Mouse (Mus musculus) gastrocnemius, postnatal 14 days (tissue): ENCODE results near the gene Smc1b. TPM values are rescaled to one million over a fixed set of nuclear protein-coding genes. Genes with fewer than 3 reads are reported as not detected.
"Not testable (repeated sequence)": the region's sequence is repeated elsewhere in the genome, so short reads cannot be mapped to it uniquely, and the experiment has no call there.

ENCODE experiments used
- DNase-seq: peaks from one replicate; pipeline ENCODE4 v3.0.0; 2021; ENCODE audit warnings: mixed read lengths
- intact Hi-C: fragments of 180-260 bp; cut with DNase I; formaldehyde crosslinking; loops from one replicate; pipeline ENCODE4 v1.15.1; 2025; ENCODE audit warnings: low total_unique reads
- total RNA-seq, 2 experiments: library from RNA; stranded (reverse); gene quantifications; 2 replicates each; pipeline ENCODE4 v1.2.3; 2021

The Smc1b gene
- total RNA-seq, 2 experiments from 2014 or later = not detected

DNA sequence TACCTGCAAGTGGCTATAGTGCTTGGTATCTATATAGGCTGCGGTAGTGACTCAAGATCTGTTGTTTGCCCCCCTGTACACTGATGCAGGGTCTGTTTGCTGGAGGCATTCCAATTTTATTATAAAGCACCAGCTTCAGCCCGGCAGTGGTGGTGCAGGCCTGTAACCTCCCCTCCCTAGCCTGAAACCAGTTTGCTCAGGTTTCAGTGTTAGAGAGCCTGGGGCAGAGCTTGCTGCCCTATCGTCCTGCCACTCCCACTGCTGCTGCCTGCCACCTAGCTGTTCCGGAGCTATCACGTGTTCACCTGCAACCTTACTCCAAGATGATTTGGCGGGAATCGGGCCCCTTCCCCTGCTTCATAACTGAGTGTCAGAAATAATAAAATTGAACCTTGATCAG lies 97.8 kb downstream of the Smc1b start:
- intact Hi-C loops, DNase-seq: not testable (repeated sequence)

DNA sequence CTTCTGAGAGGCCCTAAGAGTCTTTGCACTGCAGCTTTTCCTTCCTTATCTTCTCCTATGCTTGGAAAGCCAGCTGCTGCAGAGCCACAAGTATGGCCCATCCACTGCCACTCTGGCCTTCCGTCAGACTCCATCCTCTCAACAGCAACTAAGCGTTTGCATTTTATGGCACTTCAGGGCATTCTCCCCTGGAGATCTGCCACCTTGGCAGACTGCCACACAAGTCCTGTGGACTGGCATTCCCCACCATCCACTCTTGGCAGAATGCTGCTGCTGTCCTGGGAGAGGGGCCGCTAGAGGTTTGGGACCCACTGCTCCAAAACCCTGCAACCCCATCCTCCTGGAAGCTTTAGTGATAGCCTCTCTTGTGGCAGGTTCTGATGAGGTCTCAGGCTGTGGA lies 99.9 kb downstream of the Smc1b start:
- no peak for DNase-seq
- intact Hi-C loops = no loop called here

DNA sequence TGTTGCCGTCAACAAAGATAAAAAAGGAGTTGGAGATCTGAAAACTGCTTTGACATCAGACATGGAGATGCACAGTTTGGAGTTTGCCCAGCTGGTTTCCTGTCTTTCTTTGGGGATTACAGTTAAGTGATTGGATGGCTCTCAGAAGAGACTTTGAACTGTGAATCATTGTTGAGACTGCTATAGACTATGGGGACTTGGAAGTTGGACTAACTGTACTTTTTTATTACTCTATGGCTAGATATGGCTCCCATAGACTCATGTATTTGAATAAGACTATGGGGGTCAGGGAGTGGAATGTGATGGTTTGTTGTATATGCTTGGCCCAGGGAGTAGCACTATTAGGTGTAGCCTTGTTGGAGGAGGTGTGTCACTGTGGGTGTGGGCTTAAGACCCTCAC lies 101.1 kb downstream of the Smc1b start:
- intact Hi-C loops, DNase-seq: not testable (repeated sequence)

DNA sequence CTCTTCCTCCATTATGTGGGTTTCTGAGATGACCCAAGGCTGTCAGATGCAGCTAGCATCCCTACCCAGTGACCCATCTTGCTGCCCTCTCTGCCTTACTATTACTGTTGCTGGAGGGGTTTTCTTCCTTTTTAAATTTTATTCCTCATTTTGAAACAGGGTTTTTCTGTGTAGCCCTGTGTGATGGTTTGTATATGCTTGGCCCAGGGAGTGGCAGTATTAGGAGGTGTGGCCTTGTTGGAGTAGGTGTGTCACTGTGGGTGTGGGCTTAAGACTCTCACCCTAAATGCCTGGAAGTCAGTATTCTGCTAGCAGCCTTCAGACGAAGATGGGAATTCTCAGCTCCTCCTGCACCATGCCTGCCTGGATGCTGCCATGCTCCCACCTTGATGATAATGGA lies 103.1 kb downstream of the Smc1b start, which contains the start of gene Fam118a:
TSS of gene Fam118a (plus strand) at position 301 of the 400 bp plus-strand sequence.
- intact Hi-C loops, DNase-seq: not testable (repeated sequence)

DNA sequence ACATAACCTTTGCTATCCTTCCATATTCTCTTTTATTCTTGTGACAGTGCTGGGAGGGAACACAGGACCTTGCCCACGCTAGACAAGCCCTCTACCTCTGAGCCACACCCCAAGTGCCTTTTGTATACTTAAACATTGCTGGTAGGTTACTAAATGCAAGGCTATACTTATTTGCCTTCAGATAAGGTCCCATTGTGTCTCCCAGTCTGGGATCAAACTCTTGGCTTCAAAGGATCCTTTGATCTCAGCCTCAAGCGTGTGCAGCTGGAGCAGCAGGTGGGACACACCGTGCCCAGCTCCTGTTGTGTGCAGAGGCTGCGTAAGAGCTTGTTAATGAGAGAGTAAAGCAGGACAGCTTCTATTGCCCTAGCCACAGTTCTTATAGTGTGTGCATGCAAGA lies 104.0 kb downstream of the Smc1b start:
- intact Hi-C loops = no loop called here

DNA sequence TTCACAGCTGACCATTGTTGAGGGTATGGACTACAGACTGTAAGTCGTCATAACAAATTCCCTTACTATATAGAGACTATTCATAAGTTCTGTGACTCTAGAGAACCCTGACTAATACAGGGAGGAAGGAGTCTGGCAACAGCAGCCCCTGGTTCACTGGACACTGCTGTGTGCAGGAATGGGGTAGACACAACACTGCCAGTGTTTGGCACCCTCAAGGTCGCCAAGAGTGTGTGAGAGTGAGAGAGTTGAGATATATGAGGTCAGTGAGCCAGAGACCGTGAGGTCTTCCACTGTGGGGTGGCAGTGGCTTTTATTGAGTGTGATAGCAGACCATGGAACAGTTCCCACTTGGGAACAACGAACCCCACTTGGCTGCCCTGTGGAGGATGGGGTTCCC lies 105.6 kb downstream of the Smc1b start:
- no peak for DNase-seq
- intact Hi-C loops = no loop called here

More for the DNA sequence above, 104.0 kb downstream of the Smc1b start:
- DNase-seq = no peak

DNA sequence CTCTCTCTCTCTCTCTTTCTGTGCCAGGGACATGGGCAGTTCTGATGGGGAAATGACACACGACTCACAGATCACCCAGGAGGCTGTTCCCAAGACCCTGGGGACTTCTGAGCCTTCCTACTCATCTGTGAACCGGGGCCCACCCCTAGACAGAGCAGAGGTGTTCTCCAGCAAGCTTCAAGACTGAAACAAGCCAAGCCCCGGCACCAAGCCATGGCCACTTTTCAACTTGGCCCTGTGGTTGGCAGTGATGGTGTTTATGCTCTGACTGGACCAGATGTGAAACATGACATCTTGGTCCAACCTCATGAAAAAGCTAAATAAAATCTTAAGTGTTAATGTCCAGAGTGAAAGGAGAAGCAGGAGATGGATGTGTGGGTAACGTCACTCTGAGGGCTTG lies 109.6 kb downstream of the Smc1b start:
- intact Hi-C loops = no loop called here
- DNase-seq = no peak

DNA sequence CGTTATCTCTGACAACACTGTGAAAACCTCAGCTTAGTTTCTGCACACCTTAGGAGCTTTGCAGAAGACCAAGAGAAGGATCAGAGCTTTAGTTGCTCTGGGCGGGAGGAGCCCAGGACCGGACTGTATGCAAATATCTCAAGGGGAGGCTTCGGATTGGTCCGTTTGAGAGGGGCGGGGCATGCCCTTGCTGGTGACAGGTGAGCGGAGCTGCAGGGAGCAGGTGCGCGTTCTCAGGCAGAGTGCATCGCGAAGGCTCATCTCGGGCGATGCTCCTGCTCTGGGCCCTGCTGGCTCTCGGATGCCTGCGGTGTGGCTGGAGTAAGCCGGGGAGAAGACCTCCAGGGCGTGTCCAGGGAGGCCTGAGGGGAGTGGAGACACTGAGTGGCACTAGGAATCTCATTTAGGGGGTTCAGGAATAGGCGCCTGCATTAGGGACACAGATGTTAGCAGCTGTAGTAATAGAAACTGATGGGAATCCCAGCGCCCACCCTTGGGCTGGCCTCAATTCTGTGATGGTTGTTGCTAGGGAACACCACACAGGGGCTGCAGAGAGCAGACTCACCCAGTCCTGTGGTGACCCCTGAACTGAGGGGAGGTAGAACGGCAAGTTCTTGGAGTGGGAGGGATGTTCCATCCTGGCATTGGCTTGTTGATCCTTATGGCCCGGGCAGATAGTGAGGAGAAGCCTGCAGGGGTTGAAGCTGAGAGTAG lies 114.7 kb downstream of the Smc1b start, which contains the start of gene Upk3a:
TSS of gene Upk3a (plus strand) at position 191 of the 714 bp plus-strand sequence.
- DNase-seq = no peak
- intact Hi-C loops = no loop called here

DNA sequence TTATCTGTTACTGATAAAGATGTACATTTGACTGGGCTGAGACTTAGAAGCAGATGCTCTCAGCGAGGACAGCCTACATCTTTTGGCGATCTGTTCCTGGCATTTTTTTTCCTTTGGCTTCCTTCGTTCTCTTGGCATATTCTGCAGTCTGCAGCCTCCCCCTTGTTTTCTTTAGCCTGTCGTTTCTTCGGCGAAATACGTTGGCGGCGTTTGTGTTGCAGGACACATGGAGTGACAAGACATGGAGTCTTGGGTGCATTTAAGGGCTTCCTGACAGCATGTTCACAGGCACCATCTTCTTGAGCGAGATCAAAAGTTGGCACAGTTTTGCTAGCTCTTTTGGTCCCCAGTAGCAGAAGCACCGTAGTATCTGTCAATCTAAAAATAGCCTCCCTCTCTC lies 116.0 kb downstream of the Smc1b start:
- intact Hi-C loops = no loop called here
- no peak for DNase-seq

Other genes with a start within 250 kb of the Smc1b start
- under 1 TPM; 0.09 to 0.14 TPM for gene Gm29666, start 211.9 kb downstream of the Smc1b start, total RNA-seq
- gene Nup50, start 208.6 kb downstream of the Smc1b start, total RNA-seq = 10 to 100 TPM; 14.3 to 14.4 TPM
- 10 to 100 TPM; 26.4 to 35.9 TPM for gene 5031439G07Rik, start 143.4 kb downstream of the Smc1b start, total RNA-seq
- not detected for gene Upk3a, start 114.8 kb downstream of the Smc1b start, total RNA-seq
- gene Fam118a, start 103.0 kb downstream of the Smc1b start, total RNA-seq = 1 to 10 TPM; 5.1 to 5.3 TPM
- gene Ribc2, start 114 bp upstream of the Smc1b start, total RNA-seq = not detected
- 10 to 100 TPM; 12.2 to 15.3 TPM for gene Fbln1, start 74.0 kb upstream of the Smc1b start, total RNA-seq
- 10 to 100 TPM; 47.7 to 49.8 TPM for gene Atxn10, start 204.3 kb upstream of the Smc1b start, total RNA-seq